Comparison of ENCODE assay signal across 8 mouse cellular contexts in the genomic region with DNA sequence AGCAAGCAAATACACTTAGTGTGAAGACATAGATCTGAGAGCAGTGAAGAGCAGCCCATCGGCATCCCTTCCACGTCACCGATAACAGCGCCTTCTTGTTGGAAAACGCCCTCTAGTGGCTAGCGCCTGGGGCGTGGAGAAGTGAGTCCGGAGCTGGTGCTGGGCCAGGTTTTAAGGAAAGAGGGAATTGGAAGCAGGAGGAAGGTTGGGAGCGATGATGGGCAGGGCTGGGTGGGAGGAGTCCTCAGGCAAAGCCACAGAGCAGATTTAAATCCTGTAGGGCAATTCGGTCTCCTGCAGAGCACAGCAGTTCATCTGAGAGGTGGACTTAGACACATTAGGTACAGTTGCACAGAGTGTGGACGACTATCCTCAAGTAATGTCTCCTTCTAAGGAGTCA. TPM values are rescaled to one million over a fixed set of nuclear protein-coding genes. Genes with fewer than 3 reads are reported as not detected.
DNase-seq lines count a peak whose midpoint lies in the region; ATAC-seq and TF ChIP-seq lines count a peak whose summit lies in the region.

A gene (plus strand): TSS at position 251 of the 400 bp plus-strand sequence.

- peak; percentile 72 for DNase-seq in Muller cell, postnatal 12 days (ENCODE audit: inconsistent ontology term)
- DNase-seq in cerebellum, adult 8-10 months: peak; percentile 71
- peak; percentile 59 to 89 for DNase-seq in frontal cortex, adult 2 months (ENCODE audit: extremely low spot score in 1 of 2, low spot score in 1 of 2)
- DNase-seq in layer of hippocampus, adult 9-11 months: peak; percentile 74
- peak; percentile 92 for DNase-seq in lung, postnatal 0 days (ENCODE audit: low spot score)
- peak; percentile 8 for DNase-seq in retina, adult 2 months (ENCODE audit: low read depth, low spot score)
- DNase-seq in urinary bladder, postnatal 36 days (ENCODE audit: low spot score in 2 of 2): peak; percentile 63 to 80

- no peak within 1 kb of the TSS for H3K4me3 ChIP-seq in lung, postnatal 0 days (ENCODE audit: low read depth, low read length)

- no peaks in the 10 kb centered on the region for H3K27me3 ChIP-seq in lung, postnatal 0 days (replicated peaks; ENCODE audit: insufficient read depth, low read length)

- no peak within 1 kb of the TSS for H3K27ac ChIP-seq in lung, postnatal 0 days (ENCODE audit: low read length)

- no peak for TF ChIP-seq EP300 in lung, postnatal 0 days (IDR thresholded peaks at IDR 0.05)

- peak within 1 kb of the TSS; percentile 17 for H3K4me2 ChIP-seq in lung, postnatal 0 days (replicated peaks; ENCODE audit: low read depth, low read length)

- peak; percentile 46 to 53; a peak in 1 of 4 replicates for ATAC-seq in hematopoietic stem cell, adult 5-6 weeks (replicated peaks in 1 of 2; ENCODE audit: insufficient read depth in 1 of 2, low FRiP score in 2 of 2, low TSS enrichment in 1 of 2, low read depth in 1 of 2, poor library complexity in 2 of 2, severe bottlenecking in 2 of 2)
- ATAC-seq in lung, postnatal 0 days: peak; percentile 70

- H3K4me1 ChIP-seq in lung, postnatal 0 days (ENCODE audit: insufficient read depth, low read depth, low read length): no peaks in the 10 kb centered on the region

- peak; percentile 86 for TF ChIP-seq CTCF in lung, postnatal 0 days (IDR thresholded peaks at IDR 0.05)

- no peak within 1 kb of the TSS for H3K9ac ChIP-seq in lung, postnatal 0 days (replicated peaks; ENCODE audit: low read depth)

- no peaks in the 10 kb centered on the region for H3K9me3 ChIP-seq in lung, postnatal 0 days (ENCODE audit: low read length)

- 12% methylated on average over 11 of the region's 11 CpGs for WGBS in lung, postnatal 0 days

- H3K36me3 ChIP-seq in lung, postnatal 0 days (ENCODE audit: insufficient read depth, low read length): no peaks in the 10 kb centered on the region

RNA-seq across cellular contexts. Expression of the gene that starts here (rescaled TPM):
- 2.4 and 3.6 TPM in 2 replicates for polyA plus RNA-seq in frontal cortex, adult 2 months (2012; rRNA removed)
- not detected in 2 replicates for total RNA-seq in hematopoietic stem cell, adult 5-6 weeks (2017)
- polyA plus RNA-seq in lung, postnatal 0 days (2015; fragmentation: Nextera tagmentation; extraction: Ambion mirVana): 9.4 and 9.9 TPM in 2 replicates

Comparison
In these comparisons a context has a peak if more than half of its experiments do, and no peak if none do; other contexts are left out.
1. Peak in ATAC-seq in hematopoietic stem cell, adult 5-6 weeks; RNA of the gene not detected or under 1 TPM.
2. DNase-seq: peak in every context shown above with its lines; median percentile 92 in lung, postnatal 0 days; 74 in frontal cortex, adult 2 months; 74 in layer of hippocampus, adult 9-11 months; 72 in Muller cell, postnatal 12 days; 72 in urinary bladder, postnatal 36 days; 71 in cerebellum, adult 8-10 months; 8 in retina, adult 2 months.